Mouse (Mus musculus): ENCODE measurements around the gene Gm49416.
"Not testable (repeated sequence)": the region's sequence is repeated elsewhere in the genome, so short reads cannot be mapped to it uniquely, and the experiment has no call there.

The Gm49416 gene

GRCm38 (mm10) chr19:8888511-8889385, at the start of gene Gm49416, which contains the start of gene 1810009A15Rik:
Gene Gm49416 (plus strand): TSS chr19:8888926.
Gene 1810009A15Rik (plus strand): TSS chr19:8888853.
- peak; percentile 99 for DNase-seq (ENCODE audit: low read depth)

- DNase-seq (ENCODE audit: low read depth): no peak
Measured at GRCm38 (mm10) chr19:8839103-8839907, 49.4 kb upstream of the Gm49416 start, which contains the start of gene Gng3. Gene Gng3 (minus strand): TSS chr19:8839194.

GRCm38 (mm10) chr19:8839908-8840791, 48.6 kb upstream of the Gm49416 start:
- DNase-seq (ENCODE audit: low read depth): no peak

GRCm38 (mm10) chr19:8841012-8841411, 47.7 kb upstream of the Gm49416 start:
- no peak for DNase-seq (ENCODE audit: low read depth)

- DNase-seq (ENCODE audit: low read depth): no peak
Measured at GRCm38 (mm10) chr19:8842961-8843360, 45.8 kb upstream of the Gm49416 start.

GRCm38 (mm10) chr19:8844371-8845129, 44.2 kb upstream of the Gm49416 start:
- peak; percentile 95 for DNase-seq (ENCODE audit: low read depth)

- no peak for DNase-seq (ENCODE audit: low read depth)
Measured at GRCm38 (mm10) chr19:8848356-8848755, 40.4 kb upstream of the Gm49416 start.

- DNase-seq (ENCODE audit: low read depth): peak; percentile 97
Measured at GRCm38 (mm10) chr19:8850402-8850901, 38.3 kb upstream of the Gm49416 start, which contains the start of gene Lrrn4cl. Gene Lrrn4cl (plus strand): TSS chr19:8850768.

GRCm38 (mm10) chr19:8851639-8852038, 37.1 kb upstream of the Gm49416 start:
- DNase-seq (ENCODE audit: low read depth): peak; percentile 35

- DNase-seq (ENCODE audit: low read depth): no peak
Measured at GRCm38 (mm10) chr19:8852236-8852928, 36.3 kb upstream of the Gm49416 start.

- no peak for DNase-seq (ENCODE audit: low read depth)
Measured at GRCm38 (mm10) chr19:8853117-8853516, 35.6 kb upstream of the Gm49416 start.

GRCm38 (mm10) chr19:8857689-8858088, 31.0 kb upstream of the Gm49416 start:
- peak; percentile 89 for DNase-seq (ENCODE audit: low read depth)

- DNase-seq (ENCODE audit: low read depth): peak; percentile 70
Measured at GRCm38 (mm10) chr19:8859018-8859417, 29.7 kb upstream of the Gm49416 start.

- no peak for DNase-seq (ENCODE audit: low read depth)
Measured at GRCm38 (mm10) chr19:8864265-8864664, 24.5 kb upstream of the Gm49416 start.

- DNase-seq (ENCODE audit: low read depth): not testable (repeated sequence)
Measured at GRCm38 (mm10) chr19:8870381-8870780, 18.3 kb upstream of the Gm49416 start.

GRCm38 (mm10) chr19:8870838-8871237, 17.9 kb upstream of the Gm49416 start:
- no peak for DNase-seq (ENCODE audit: low read depth)

GRCm38 (mm10) chr19:8871267-8872186, 17.2 kb upstream of the Gm49416 start, which contains the start of gene Ubxn1:
Gene Ubxn1 (plus strand): TSS chr19:8871496.
- peak; percentile 99 for DNase-seq (ENCODE audit: low read depth)

GRCm38 (mm10) chr19:8872266-8872840, 16.4 kb upstream of the Gm49416 start:
- DNase-seq (ENCODE audit: low read depth): peak; percentile 37
